Mouse (Mus musculus): ENCODE measurements around the gene D430019H16Rik.

Gene D430019H16Rik

DNA sequence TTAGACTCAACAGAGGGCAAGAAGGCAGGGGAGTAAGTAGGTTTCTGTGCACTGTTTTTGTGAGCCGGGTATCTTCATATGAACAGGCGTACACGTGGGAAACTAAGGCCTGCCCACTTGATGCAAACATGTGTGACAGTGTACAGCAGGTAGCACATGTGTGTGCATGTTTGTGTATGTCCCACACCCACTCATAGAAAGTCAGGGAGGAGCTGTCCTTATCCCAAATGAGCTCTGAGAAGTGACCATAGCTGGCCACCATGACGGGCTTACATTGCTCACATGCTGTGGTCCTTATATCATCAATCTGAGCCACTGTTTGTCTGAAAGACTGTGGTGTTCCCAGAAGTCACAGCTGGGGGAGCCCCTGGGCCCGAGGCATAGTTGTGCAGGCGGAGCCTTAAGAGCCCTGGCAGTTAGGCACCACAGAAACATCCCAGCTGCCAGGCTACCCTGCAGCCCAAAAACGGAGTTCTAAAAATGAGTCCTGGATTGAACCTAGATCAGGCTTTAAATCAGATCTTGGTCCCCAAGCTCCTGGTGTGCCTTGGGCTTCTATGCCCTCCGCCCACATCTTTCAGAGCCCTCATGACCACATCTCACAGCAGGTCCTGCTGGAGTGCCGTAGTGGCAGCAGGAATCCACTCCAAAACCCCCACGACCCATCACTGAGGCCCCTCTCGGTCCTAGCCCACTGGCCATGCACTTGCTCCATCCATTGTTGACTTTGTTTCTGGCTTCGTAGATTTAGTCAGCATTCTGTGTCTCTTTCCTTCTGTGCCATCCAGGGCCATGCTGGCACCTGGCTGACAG, 88.1 kb downstream of the D430019H16Rik start:
- DNase-seq = no peak

DNA sequence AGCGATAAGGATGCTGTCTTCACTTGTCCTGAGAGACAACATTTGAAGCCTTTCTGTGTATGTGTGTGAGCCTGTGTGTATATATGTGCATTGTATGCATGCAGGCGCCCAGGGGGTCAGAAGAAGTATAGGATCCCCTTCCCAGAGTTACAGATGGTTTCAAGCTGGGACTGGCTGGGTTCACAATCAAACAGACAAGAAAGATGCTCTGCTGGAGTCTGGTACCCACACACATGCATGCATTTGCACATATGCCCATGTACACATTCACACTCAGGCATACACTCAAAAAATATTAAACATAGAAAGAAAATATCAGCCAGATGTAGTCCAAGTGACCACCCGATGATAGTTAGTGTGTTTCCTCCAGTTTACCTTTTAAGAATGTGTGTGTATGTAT, 88.9 kb downstream of the D430019H16Rik start:
- no peak for DNase-seq

All from lung, postnatal 36 days (tissue).